Mouse (Mus musculus): ENCODE results near the gene Pou6f2. TPM values are rescaled to one million over a fixed set of nuclear protein-coding genes. Genes with fewer than 3 reads are reported as not detected.

The Pou6f2 gene
- total and polyA plus RNA-seq, 3 experiments, result not detected

DNA sequence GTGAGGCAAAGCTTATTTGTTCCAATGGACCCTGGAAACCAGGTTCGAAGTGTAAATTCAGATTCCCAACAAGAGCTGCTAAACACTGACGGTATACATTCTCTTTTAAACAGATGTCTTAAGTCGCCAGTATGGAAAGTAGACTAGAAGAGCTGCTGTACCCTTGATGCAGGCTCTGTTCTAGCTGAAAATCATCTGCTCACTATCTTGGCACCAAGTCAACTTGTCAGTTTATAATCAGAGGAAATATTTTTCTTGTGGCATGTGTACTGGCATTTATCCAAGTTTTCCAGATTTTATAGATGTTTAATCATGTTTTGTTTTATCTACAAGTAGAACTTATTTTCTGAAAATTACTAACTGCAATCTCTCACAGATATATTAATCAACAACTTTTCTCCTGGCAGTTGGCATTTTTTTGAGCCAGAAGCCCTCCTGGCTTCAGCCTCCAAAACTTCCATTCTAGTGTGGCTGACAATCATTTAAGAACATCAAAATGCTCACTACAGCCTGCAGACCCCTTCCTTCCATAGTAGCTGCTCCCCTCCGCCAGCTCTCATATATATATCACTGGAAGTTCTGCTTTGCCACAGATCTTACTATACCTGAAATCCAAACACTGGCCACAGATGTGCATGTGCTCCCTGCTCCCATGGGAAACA lies 107.1 kb downstream of the Pou6f2 start:
- Histone ChIP-seq H3K79me2 (ENCODE audit: control insufficient read depth, insufficient read depth, low read length, poor library complexity) (no peaks in the 10 kb centered on the region), H3K9me3 (replicated peaks; ENCODE audit: insufficient read depth, low read length) (no peaks in the 10 kb centered on the region), H3K36me3 (ENCODE audit: control insufficient read depth in 1 of 2, insufficient read depth in 2 of 2, low read length in 2 of 2) (no peaks in the 10 kb centered on the region), H3K27me3 (ENCODE audit: control insufficient read depth in 1 of 2, insufficient read depth in 2 of 2, low read length in 2 of 2) (no peaks in the 10 kb centered on the region), H3K9ac (ENCODE audit: control insufficient read depth, low read depth, low read length, poor library complexity, severe bottlenecking) (no peak overlapping the region), H3K4me1 (ENCODE audit: control insufficient read depth in 1 of 2, insufficient read depth in 2 of 2, low read length in 2 of 2) (no peaks in the 10 kb centered on the region), H3K4me3 (ENCODE audit: control insufficient read depth in 1 of 2, insufficient read depth in 1 of 2, low read depth in 2 of 2, low read length in 2 of 2) (no peak overlapping the region), H3K27ac (ENCODE audit: control insufficient read depth, low read depth, low read length) (no peak overlapping the region)
- TF ChIP-seq TBP (IDR thresholded peaks at IDR 0.05; ENCODE audit: low read depth, low read length) (no peak), RCOR1 (IDR thresholded peaks at IDR 0.05; ENCODE audit: low read depth, low read length) (no peak), HCFC1 (IDR thresholded peaks at IDR 0.05; ENCODE audit: low read depth, low read length) (no peak), POLR2AphosphoS2 (IDR thresholded peaks at IDR 0.05; ENCODE audit: low read length) (no peak), ETS1 (IDR thresholded peaks at IDR 0.05; ENCODE audit: low read depth, low read length) (no peak), MXI1 (IDR thresholded peaks at IDR 0.05; ENCODE audit: low read depth, low read length) (no peak), TAL1 (IDR thresholded peaks at IDR 0.05; ENCODE audit: low read length) (no peak), SIN3A (IDR thresholded peaks at IDR 0.05; ENCODE audit: low read length) (no peak), KAT2A (conservative IDR thresholded peaks at IDR 0.05; ENCODE audit: low read depth, low read length) (no peak), ZMIZ1 (IDR thresholded peaks at IDR 0.05; ENCODE audit: low read depth, low read length) (no peak), BHLHE40 (IDR thresholded peaks at IDR 0.05; ENCODE audit: borderline replicate concordance, low read depth, low read length) (no peak), POLR2AphosphoS5 (IDR thresholded peaks at IDR 0.05; ENCODE audit: borderline replicate concordance, low read depth, low read length) (no peak), MAFK (IDR thresholded peaks at IDR 0.05; ENCODE audit: borderline replicate concordance, low read depth, low read length) (no peak), MYC (IDR thresholded peaks at IDR 0.05; ENCODE audit: low read depth, low read length) (no peak), MAX (IDR thresholded peaks at IDR 0.05; ENCODE audit: low read length) (no peak), MEF2A (IDR thresholded peaks at IDR 0.05; ENCODE audit: extremely low read depth, insufficient replicate concordance, low read depth, low read length, poor library complexity, severe bottlenecking) (no peak), MAZ (IDR thresholded peaks at IDR 0.05; ENCODE audit: low read depth, low read length) (no peak), ZC3H11A (IDR thresholded peaks at IDR 0.05; ENCODE audit: low read depth, low read length) (no peak), POLR2A (IDR thresholded peaks at IDR 0.05; ENCODE audit: control insufficient read depth in 1 of 2, insufficient read depth in 1 of 2, low read depth in 1 of 2, low read length in 2 of 2, poor library complexity in 1 of 2) (no peak)
- DNase-seq (ENCODE audit: low read depth, low spot score), result no peak

DNA sequence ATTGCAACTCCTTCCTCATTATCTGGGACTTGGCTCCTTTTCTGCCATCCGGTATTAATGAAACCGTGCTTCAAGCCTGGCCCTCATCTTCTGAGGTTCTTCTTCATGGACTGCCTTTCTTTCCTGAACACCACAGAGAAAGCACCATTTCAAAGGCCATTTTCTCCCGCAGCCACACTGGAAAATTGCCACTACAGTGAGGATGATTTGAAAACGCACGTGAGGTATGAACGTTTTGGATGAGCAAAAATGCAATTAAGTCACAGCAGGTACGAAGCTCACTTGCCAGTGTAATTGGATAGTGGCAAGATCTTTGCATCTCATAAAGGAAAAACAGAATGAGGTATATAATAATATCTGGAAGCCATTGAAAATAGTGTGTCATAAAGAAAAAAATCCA lies 110.0 kb downstream of the Pou6f2 start:
- Histone ChIP-seq H3K27ac (ENCODE audit: control insufficient read depth, low read depth, low read length) (no peak overlapping the region), H3K79me2 (ENCODE audit: control insufficient read depth, insufficient read depth, low read length, poor library complexity) (no peaks in the 10 kb centered on the region), H3K9ac (ENCODE audit: control insufficient read depth, low read depth, low read length, poor library complexity, severe bottlenecking) (no peak overlapping the region), H3K9me3 (replicated peaks; ENCODE audit: insufficient read depth, low read length) (no peaks in the 10 kb centered on the region), H3K4me1 (ENCODE audit: control insufficient read depth in 1 of 2, insufficient read depth in 2 of 2, low read length in 2 of 2) (no peaks in the 10 kb centered on the region), H3K36me3 (ENCODE audit: control insufficient read depth in 1 of 2, insufficient read depth in 2 of 2, low read length in 2 of 2) (no peaks in the 10 kb centered on the region), H3K4me3 (ENCODE audit: control insufficient read depth in 1 of 2, insufficient read depth in 1 of 2, low read depth in 2 of 2, low read length in 2 of 2) (no peak overlapping the region), H3K27me3 (ENCODE audit: control insufficient read depth in 1 of 2, insufficient read depth in 2 of 2, low read length in 2 of 2) (no peaks in the 10 kb centered on the region)
- TF ChIP-seq TCF12 (IDR thresholded peaks at IDR 0.05; ENCODE audit: low read depth, low read length) (no peak), MEF2A (IDR thresholded peaks at IDR 0.05; ENCODE audit: extremely low read depth, insufficient replicate concordance, low read depth, low read length, poor library complexity, severe bottlenecking) (no peak), GATA1 (IDR thresholded peaks at IDR 0.05; ENCODE audit: low read depth, low read length) (no peak), MYB (IDR thresholded peaks at IDR 0.05; ENCODE audit: low read depth, low read length) (no peak), SMC3 (IDR thresholded peaks at IDR 0.05; ENCODE audit: low read depth, low read length) (no peak), UBTF (IDR thresholded peaks at IDR 0.05; ENCODE audit: borderline replicate concordance, insufficient read depth, low read depth, low read length) (no peak), E2F4 (IDR thresholded peaks at IDR 0.05; ENCODE audit: borderline replicate concordance, low read depth, low read length) (no peak), POLR2A (IDR thresholded peaks at IDR 0.05; ENCODE audit: control insufficient read depth in 1 of 2, insufficient read depth in 1 of 2, low read depth in 1 of 2, low read length in 2 of 2, poor library complexity in 1 of 2) (no peak), POLR2AphosphoS2 (IDR thresholded peaks at IDR 0.05; ENCODE audit: low read length) (no peak), ZMIZ1 (IDR thresholded peaks at IDR 0.05; ENCODE audit: low read depth, low read length) (no peak), GABPA (IDR thresholded peaks at IDR 0.05; ENCODE audit: low read depth, low read length) (no peak), ZC3H11A (IDR thresholded peaks at IDR 0.05; ENCODE audit: low read depth, low read length) (no peak), MAFK (IDR thresholded peaks at IDR 0.05; ENCODE audit: borderline replicate concordance, low read depth, low read length) (no peak), CHD2 (IDR thresholded peaks at IDR 0.05; ENCODE audit: low read length) (no peak), TBP (IDR thresholded peaks at IDR 0.05; ENCODE audit: low read depth, low read length) (no peak), MAZ (IDR thresholded peaks at IDR 0.05; ENCODE audit: low read depth, low read length) (no peak), ZKSCAN1 (IDR thresholded peaks at IDR 0.05; ENCODE audit: low read depth, low read length) (no peak), POLR2AphosphoS5 (IDR thresholded peaks at IDR 0.05; ENCODE audit: borderline replicate concordance, low read depth, low read length) (no peak), SIN3A (IDR thresholded peaks at IDR 0.05; ENCODE audit: low read length) (no peak)
- DNase-seq (ENCODE audit: low read depth, low spot score), result no peak

Measured in MEL (cell line).